Mouse (Mus musculus): ENCODE data around the gene Grm4. TPM values are rescaled to one million over a fixed set of nuclear protein-coding genes. Genes with fewer than 3 reads are reported as not detected.
A peak's percentile ranks its signal among the peaks of the same experiment; 100 is the strongest.

Gene Grm4
- total and polyA plus RNA-seq, 2 experiments, result not detected

DNA sequence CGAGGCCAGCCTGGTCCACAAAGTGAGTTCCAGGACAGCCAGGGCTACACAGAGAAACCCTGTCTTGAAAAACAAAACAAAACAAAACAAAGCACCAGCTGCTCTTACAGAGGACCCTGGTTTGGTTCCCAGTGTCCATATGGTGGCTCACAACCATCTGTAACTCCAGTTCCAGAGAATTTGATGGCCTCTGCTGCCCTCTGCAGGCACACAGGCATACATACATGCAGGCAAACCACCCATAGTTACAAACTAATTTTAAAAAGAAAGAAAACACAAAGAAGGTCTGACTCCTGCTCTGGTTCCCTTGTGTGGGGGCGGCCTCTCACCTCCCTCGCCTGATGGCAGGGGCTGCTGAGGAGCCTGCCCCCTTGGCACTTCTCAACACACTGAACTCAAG is 12.2 kb upstream of the Grm4 start:
- Histone ChIP-seq H3K79me2 (ENCODE audit: control insufficient read depth, insufficient read depth, low read length) (no peaks in the 10 kb centered on the region), H3K4me3 (ENCODE audit: insufficient read depth, low read depth, low read length) (no peak overlapping the region), H3K4me1 (ENCODE audit: control insufficient read depth, insufficient read depth, low read length) (peaks cover 7% of the 10 kb centered on the region), H3K36me3 (ENCODE audit: control insufficient read depth, insufficient read depth, low read length) (no peaks in the 10 kb centered on the region), H3K27ac (replicated peaks; ENCODE audit: insufficient read depth, low read depth, low read length) (no peak overlapping the region), H3K9ac (ENCODE audit: low read depth, low read length) (no peak overlapping the region), H3K27me3 (ENCODE audit: control insufficient read depth, insufficient read depth, low read length) (no peaks in the 10 kb centered on the region)
- no peak for DNase-seq (ENCODE audit: extremely low read depth, low read depth, low spot score)
- WGBS, result 94% methylated on average over 3 of the region's 3 CpGs
- peak; percentile 13; the same call in 1 of the 2 replicates for TF ChIP-seq CTCF (IDR thresholded peaks at IDR 0.05; ENCODE audit: low read depth, low read length)
- no peak for TF ChIP-seq POLR2A (IDR thresholded peaks at IDR 0.05; ENCODE audit: extremely low read depth, insufficient read depth, low read length)

DNA sequence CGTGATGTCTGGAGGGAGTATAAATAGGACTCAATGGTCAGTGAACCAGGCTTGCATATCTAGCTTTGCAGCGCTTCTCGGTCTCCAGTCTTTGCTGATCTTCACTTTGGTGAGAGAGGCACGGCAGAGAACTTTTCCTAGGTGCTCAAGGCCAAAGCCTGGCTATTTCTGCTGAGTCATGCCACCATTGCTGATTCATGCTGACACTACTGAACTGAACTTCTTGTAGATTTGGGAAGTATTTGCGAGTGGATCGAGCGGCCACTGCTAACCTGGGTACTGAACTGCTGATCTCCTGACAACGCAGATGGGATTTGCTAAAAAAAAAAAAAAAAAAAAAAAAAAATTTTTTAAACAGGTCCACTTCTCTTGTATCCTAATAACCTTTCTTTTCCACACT is 10.9 kb upstream of the Grm4 start:
- H3K36me3 ChIP-seq (ENCODE audit: control insufficient read depth, insufficient read depth, low read length), result no peaks in the 10 kb centered on the region
- peaks cover 7% of the 10 kb centered on the region for H3K4me1 ChIP-seq (ENCODE audit: control insufficient read depth, insufficient read depth, low read length)
- no peak overlapping the region for H3K27ac ChIP-seq (replicated peaks; ENCODE audit: insufficient read depth, low read depth, low read length)
- no peak for DNase-seq (ENCODE audit: extremely low read depth, low read depth, low spot score)
- 91% methylated on average over 8 of the region's 8 CpGs for WGBS
- H3K27me3 ChIP-seq (ENCODE audit: control insufficient read depth, insufficient read depth, low read length), result no peaks in the 10 kb centered on the region
- TF ChIP-seq POLR2A (IDR thresholded peaks at IDR 0.05; ENCODE audit: extremely low read depth, insufficient read depth, low read length) (no peak), CTCF (IDR thresholded peaks at IDR 0.05; ENCODE audit: low read depth, low read length) (no peak)
- no peaks in the 10 kb centered on the region for H3K79me2 ChIP-seq (ENCODE audit: control insufficient read depth, insufficient read depth, low read length)
- no peak overlapping the region for H3K9ac ChIP-seq (ENCODE audit: low read depth, low read length)
- no peak overlapping the region for H3K4me3 ChIP-seq (ENCODE audit: insufficient read depth, low read depth, low read length)

DNA sequence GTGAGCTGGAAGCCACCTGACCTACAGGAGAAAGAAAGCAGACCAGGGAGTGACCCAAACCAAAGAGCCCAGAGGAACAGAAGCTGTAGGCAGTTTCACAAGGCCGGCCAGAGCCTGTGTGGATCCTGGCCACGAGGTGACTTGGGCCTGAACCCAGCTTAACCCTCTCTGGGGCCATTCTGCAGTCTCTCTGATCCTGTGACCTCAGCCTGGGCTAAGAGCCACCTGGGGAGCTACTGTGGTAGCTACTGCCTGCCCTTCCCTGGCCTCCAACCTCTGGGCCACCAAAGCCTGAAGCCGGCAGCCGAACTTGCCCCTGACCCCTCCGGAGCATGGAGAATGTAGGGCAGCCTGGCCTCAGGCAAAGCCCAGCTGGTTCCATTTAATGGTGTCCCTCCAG is 7.6 kb upstream of the Grm4 start:
- H3K4me1 ChIP-seq (ENCODE audit: control insufficient read depth, insufficient read depth, low read length), result no peaks in the 10 kb centered on the region
- 72% methylated on average over 5 of the region's 5 CpGs for WGBS
- no peak overlapping the region for H3K27ac ChIP-seq (replicated peaks; ENCODE audit: insufficient read depth, low read depth, low read length)
- H3K27me3 ChIP-seq (ENCODE audit: control insufficient read depth, insufficient read depth, low read length), result no peaks in the 10 kb centered on the region
- H3K79me2 ChIP-seq (ENCODE audit: control insufficient read depth, insufficient read depth, low read length), result no peaks in the 10 kb centered on the region
- peak; percentile 23 for DNase-seq (ENCODE audit: extremely low read depth, low read depth, low spot score)
- no peak for TF ChIP-seq CTCF (IDR thresholded peaks at IDR 0.05; ENCODE audit: low read depth, low read length)
- no peak for TF ChIP-seq POLR2A (IDR thresholded peaks at IDR 0.05; ENCODE audit: extremely low read depth, insufficient read depth, low read length)
- H3K4me3 ChIP-seq (ENCODE audit: insufficient read depth, low read depth, low read length), result no peak overlapping the region
- H3K9ac ChIP-seq (ENCODE audit: low read depth, low read length), result no peak overlapping the region
- no peaks in the 10 kb centered on the region for H3K36me3 ChIP-seq (ENCODE audit: control insufficient read depth, insufficient read depth, low read length)

DNA sequence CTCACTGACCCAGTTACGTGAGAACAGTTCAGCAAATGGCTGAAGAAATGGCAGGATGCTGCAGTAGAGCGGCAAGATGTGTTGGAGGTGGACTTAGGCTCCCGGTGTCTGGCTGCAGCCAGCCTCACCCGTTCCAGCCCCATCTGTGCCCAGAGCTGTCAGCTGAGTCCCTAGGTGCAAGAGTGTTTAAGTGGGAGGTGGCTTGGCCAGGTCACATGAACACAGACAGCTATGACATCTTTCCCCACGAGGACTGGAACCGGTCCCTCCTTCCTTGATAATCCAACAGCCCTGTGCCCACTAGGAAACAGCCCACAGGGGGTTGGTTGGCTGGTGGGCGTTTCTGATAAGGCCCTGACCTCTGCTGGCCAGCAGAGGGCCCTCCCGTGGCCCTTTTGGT is 6.8 kb upstream of the Grm4 start:
- Histone ChIP-seq H3K27ac (replicated peaks; ENCODE audit: insufficient read depth, low read depth, low read length) (no peak overlapping the region), H3K9ac (ENCODE audit: low read depth, low read length) (no peak overlapping the region), H3K27me3 (ENCODE audit: control insufficient read depth, insufficient read depth, low read length) (no peaks in the 10 kb centered on the region), H3K79me2 (ENCODE audit: control insufficient read depth, insufficient read depth, low read length) (no peaks in the 10 kb centered on the region), H3K36me3 (ENCODE audit: control insufficient read depth, insufficient read depth, low read length) (no peaks in the 10 kb centered on the region), H3K4me3 (ENCODE audit: insufficient read depth, low read depth, low read length) (no peak overlapping the region), H3K4me1 (ENCODE audit: control insufficient read depth, insufficient read depth, low read length) (no peaks in the 10 kb centered on the region)
- DNase-seq (ENCODE audit: extremely low read depth, low read depth, low spot score), result no peak
- WGBS, result 61% methylated on average over 8 of the region's 8 CpGs
- no peak for TF ChIP-seq CTCF (IDR thresholded peaks at IDR 0.05; ENCODE audit: low read depth, low read length)
- TF ChIP-seq POLR2A (IDR thresholded peaks at IDR 0.05; ENCODE audit: extremely low read depth, insufficient read depth, low read length), result no peak

DNA sequence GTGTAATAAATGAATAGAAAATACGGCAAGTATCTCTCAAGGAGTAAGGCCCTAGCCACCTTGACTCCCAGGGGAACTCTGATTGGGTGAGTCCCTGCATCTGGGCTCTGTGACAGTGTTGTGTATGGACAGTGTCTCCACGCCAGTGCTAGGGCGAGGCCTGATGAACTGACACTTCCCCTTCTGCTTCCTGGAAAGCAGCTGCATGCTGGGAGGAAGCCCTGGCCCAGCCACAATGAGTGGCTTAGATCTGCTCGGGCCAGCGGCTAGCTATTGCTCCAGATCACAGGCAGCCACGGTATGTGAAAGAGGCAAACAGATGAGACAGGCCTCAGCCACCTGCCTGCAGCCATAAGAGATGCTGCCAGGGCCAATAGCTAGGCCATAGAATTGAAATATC is 6.0 kb upstream of the Grm4 start:
- H3K27ac ChIP-seq (replicated peaks; ENCODE audit: insufficient read depth, low read depth, low read length), result no peak overlapping the region
- H3K4me3 ChIP-seq (ENCODE audit: insufficient read depth, low read depth, low read length), result no peak overlapping the region
- H3K9ac ChIP-seq (ENCODE audit: low read depth, low read length), result no peak overlapping the region
- H3K4me1 ChIP-seq (ENCODE audit: control insufficient read depth, insufficient read depth, low read length), result no peaks in the 10 kb centered on the region
- no peaks in the 10 kb centered on the region for H3K36me3 ChIP-seq (ENCODE audit: control insufficient read depth, insufficient read depth, low read length)
- TF ChIP-seq CTCF (IDR thresholded peaks at IDR 0.05; ENCODE audit: low read depth, low read length), result no peak
- no peak for TF ChIP-seq POLR2A (IDR thresholded peaks at IDR 0.05; ENCODE audit: extremely low read depth, insufficient read depth, low read length)
- no peaks in the 10 kb centered on the region for H3K79me2 ChIP-seq (ENCODE audit: control insufficient read depth, insufficient read depth, low read length)
- no peak for DNase-seq (ENCODE audit: extremely low read depth, low read depth, low spot score)
- H3K27me3 ChIP-seq (ENCODE audit: control insufficient read depth, insufficient read depth, low read length), result no peaks in the 10 kb centered on the region
- 74% methylated on average over 6 of the region's 6 CpGs for WGBS

DNA sequence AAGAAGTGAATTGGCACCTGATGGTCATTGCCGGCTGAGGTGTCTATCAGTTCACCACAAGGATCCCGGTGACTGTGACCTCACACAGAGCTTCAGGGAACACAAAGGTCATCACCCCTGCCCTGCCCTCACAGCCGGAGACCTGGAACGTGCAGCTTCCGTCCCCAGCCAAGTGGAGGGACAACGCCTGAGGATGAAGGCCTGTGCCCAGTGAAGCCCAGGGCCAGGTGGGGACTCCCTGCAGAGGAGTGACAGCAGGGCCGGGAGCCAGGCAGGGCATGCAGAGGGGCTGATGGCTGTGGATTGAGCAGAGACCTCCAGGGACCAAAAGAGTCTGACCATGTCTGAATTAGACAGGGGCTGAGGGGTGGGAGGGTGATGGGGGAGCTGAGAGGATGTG is 1.9 kb upstream of the Grm4 start:
- WGBS, result 75% methylated on average over 7 of the region's 7 CpGs
- no peak overlapping the region for H3K4me3 ChIP-seq (ENCODE audit: insufficient read depth, low read depth, low read length)
- H3K27ac ChIP-seq (replicated peaks; ENCODE audit: insufficient read depth, low read depth, low read length), result no peak overlapping the region
- peaks cover 3% of the 10 kb centered on the region; the same call in 1 of the 2 replicates for H3K27me3 ChIP-seq (ENCODE audit: control insufficient read depth, insufficient read depth, low read length)
- H3K9ac ChIP-seq (ENCODE audit: low read depth, low read length), result no peak overlapping the region
- DNase-seq (ENCODE audit: extremely low read depth, low read depth, low spot score), result no peak
- no peaks in the 10 kb centered on the region for H3K4me1 ChIP-seq (ENCODE audit: control insufficient read depth, insufficient read depth, low read length)
- H3K79me2 ChIP-seq (ENCODE audit: control insufficient read depth, insufficient read depth, low read length), result no peaks in the 10 kb centered on the region
- no peak for TF ChIP-seq POLR2A (IDR thresholded peaks at IDR 0.05; ENCODE audit: extremely low read depth, insufficient read depth, low read length)
- no peak for TF ChIP-seq CTCF (IDR thresholded peaks at IDR 0.05; ENCODE audit: low read depth, low read length)
- no peaks in the 10 kb centered on the region for H3K36me3 ChIP-seq (ENCODE audit: control insufficient read depth, insufficient read depth, low read length)

Data from liver, adult 2 months (tissue).